Mouse (Mus musculus): ENCODE data around the gene Khsrp.
A peak's percentile ranks its signal among the peaks of the same experiment; 100 is the strongest.

Gene Khsrp

GRCm38 (mm10) chr17:57031661-57032420 is 519 bp upstream of the Khsrp start:
- peak; percentile 99 for DNase-seq (ENCODE audit: extremely low spot score, low read depth, low spot score)

GRCm38 (mm10) chr17:57029691-57030090 is 1.6 kb downstream of the Khsrp start:
- DNase-seq (ENCODE audit: extremely low spot score, low read depth, low spot score) = no peak

- DNase-seq (ENCODE audit: extremely low spot score, low read depth, low spot score) = no peak
Observed at GRCm38 (mm10) chr17:57027471-57027870, 3.9 kb downstream of the Khsrp start.

GRCm38 (mm10) chr17:57020960-57021359 is 10.4 kb downstream of the Khsrp start:
- DNase-seq (ENCODE audit: extremely low spot score, low read depth, low spot score) = no peak

- no peak for DNase-seq (ENCODE audit: extremely low spot score, low read depth, low spot score)
Observed at GRCm38 (mm10) chr17:57019693-57020092, 11.6 kb downstream of the Khsrp start.

- DNase-seq (ENCODE audit: extremely low spot score, low read depth, low spot score) = no peak
Observed at GRCm38 (mm10) chr17:57012245-57012795, 19.0 kb downstream of the Khsrp start.

GRCm38 (mm10) chr17:57011236-57012141 is 19.8 kb downstream of the Khsrp start, which contains the start of the genes Gtf2f1 and Gm17949:
Gene Gtf2f1, minus strand, starts transcription at chr17:57011288.
Gene Gm17949, plus strand, starts transcription at chr17:57011469.
- peak; percentile 99 for DNase-seq (ENCODE audit: extremely low spot score, low read depth, low spot score)

- DNase-seq (ENCODE audit: extremely low spot score, low read depth, low spot score) = no peak
Observed at GRCm38 (mm10) chr17:57010911-57011235, 20.4 kb downstream of the Khsrp start.

- DNase-seq (ENCODE audit: extremely low spot score, low read depth, low spot score) = no peak
Observed at GRCm38 (mm10) chr17:57007137-57007905, 24.0 kb downstream of the Khsrp start.

- DNase-seq (ENCODE audit: extremely low spot score, low read depth, low spot score) = no peak
Observed at GRCm38 (mm10) chr17:57003994-57004393, 27.3 kb downstream of the Khsrp start.

- no peak for DNase-seq (ENCODE audit: extremely low spot score, low read depth, low spot score)
Observed at GRCm38 (mm10) chr17:57001228-57001627, 30.1 kb downstream of the Khsrp start.

GRCm38 (mm10) chr17:56999968-57000609 is 31.2 kb downstream of the Khsrp start, which contains the start of gene Pspn:
Gene Pspn, minus strand, starts transcription at chr17:57000018.
- no peak for DNase-seq (ENCODE audit: extremely low spot score, low read depth, low spot score)

- DNase-seq (ENCODE audit: extremely low spot score, low read depth, low spot score) = no peak
Observed at GRCm38 (mm10) chr17:56999414-56999813, 31.9 kb downstream of the Khsrp start.

GRCm38 (mm10) chr17:56997029-56997667 is 34.2 kb downstream of the Khsrp start, which contains the start of gene Alkbh7:
Gene Alkbh7, plus strand, starts transcription at chr17:56997339.
- DNase-seq (ENCODE audit: extremely low spot score, low read depth, low spot score) = peak; percentile 95

GRCm38 (mm10) chr17:56996506-56996905 is 34.8 kb downstream of the Khsrp start:
- DNase-seq (ENCODE audit: extremely low spot score, low read depth, low spot score) = no peak

- DNase-seq (ENCODE audit: extremely low spot score, low read depth, low spot score) = no peak
Observed at GRCm38 (mm10) chr17:56995046-56995445, 36.3 kb downstream of the Khsrp start.

GRCm38 (mm10) chr17:56990966-56991365 is 40.4 kb downstream of the Khsrp start:
- no peak for DNase-seq (ENCODE audit: extremely low spot score, low read depth, low spot score)

- DNase-seq (ENCODE audit: extremely low spot score, low read depth, low spot score) = peak; percentile 87
Observed at GRCm38 (mm10) chr17:56990115-56990746, 41.1 kb downstream of the Khsrp start, which contains the start of gene Clpp. Gene Clpp, plus strand, starts transcription at chr17:56990305.

- DNase-seq (ENCODE audit: extremely low spot score, low read depth, low spot score) = peak; percentile 71
Observed at GRCm38 (mm10) chr17:56989467-56990114, 41.7 kb downstream of the Khsrp start.
